Mouse (Mus musculus) ovary, postnatal 10 days (tissue): ENCODE measurements around the gene Eme1.
A peak's percentile ranks its signal among the peaks of the same experiment; 100 is the strongest.
"Not testable (repeated sequence)": the region's sequence is repeated elsewhere in the genome, so short reads cannot be mapped to it uniquely, and the experiment has no call there.

Experiments used
- DNase-seq: peaks from one replicate; pipeline ENCODE4 v3.0.0; 2022; ENCODE audit warnings: low spot score

The Eme1 gene

GRCm38 (mm10) chr11:94653663-94654436 lies at the start of gene Eme1, which contains the start of gene Mrpl27:
Gene Eme1 (minus strand): TSS chr11:94653964.
Gene Mrpl27 (plus strand): TSS chr11:94653767.
- DNase-seq: peak; percentile 69

- no peak for DNase-seq
Observed at GRCm38 (mm10) chr11:94702216-94702610, 48.4 kb upstream of the Eme1 start.

- no peak for DNase-seq
Observed at GRCm38 (mm10) chr11:94701401-94702215, 47.8 kb upstream of the Eme1 start.

GRCm38 (mm10) chr11:94699399-94699798 lies 45.6 kb upstream of the Eme1 start:
- DNase-seq: no peak

GRCm38 (mm10) chr11:94697703-94698464 lies 44.1 kb upstream of the Eme1 start:
- DNase-seq: no peak

- no peak for DNase-seq
Observed at GRCm38 (mm10) chr11:94697140-94697539, 43.4 kb upstream of the Eme1 start.

- no peak for DNase-seq
Observed at GRCm38 (mm10) chr11:94695508-94695907, 41.7 kb upstream of the Eme1 start.

GRCm38 (mm10) chr11:94692502-94692901 lies 38.7 kb upstream of the Eme1 start:
- DNase-seq: not testable (repeated sequence)

GRCm38 (mm10) chr11:94687178-94687577 lies 33.4 kb upstream of the Eme1 start:
- DNase-seq: no peak

- no peak for DNase-seq
Observed at GRCm38 (mm10) chr11:94682427-94682826, 28.7 kb upstream of the Eme1 start.

- no peak for DNase-seq
Observed at GRCm38 (mm10) chr11:94681640-94682039, 27.9 kb upstream of the Eme1 start.

GRCm38 (mm10) chr11:94680639-94681038 lies 26.9 kb upstream of the Eme1 start:
- no peak for DNase-seq

- no peak for DNase-seq
Observed at GRCm38 (mm10) chr11:94677607-94678145, 23.9 kb upstream of the Eme1 start.

GRCm38 (mm10) chr11:94676754-94677606 lies 23.2 kb upstream of the Eme1 start, which contains the start of gene Xylt2:
Gene Xylt2 (minus strand): TSS chr11:94677515.
- DNase-seq: peak; percentile 69

- DNase-seq: no peak
Observed at GRCm38 (mm10) chr11:94676308-94676707, 22.5 kb upstream of the Eme1 start.

GRCm38 (mm10) chr11:94675446-94675845 lies 21.7 kb upstream of the Eme1 start:
- DNase-seq: no peak

- no peak for DNase-seq
Observed at GRCm38 (mm10) chr11:94674984-94675383, 21.2 kb upstream of the Eme1 start.

- no peak for DNase-seq
Observed at GRCm38 (mm10) chr11:94665281-94665680, 11.5 kb upstream of the Eme1 start.

GRCm38 (mm10) chr11:94661344-94661743 lies 7.6 kb upstream of the Eme1 start:
- no peak for DNase-seq

- DNase-seq: no peak
Observed at GRCm38 (mm10) chr11:94652973-94653372, 791 bp downstream of the Eme1 start.

GRCm38 (mm10) chr11:94651241-94651640 lies 2.5 kb downstream of the Eme1 start:
- DNase-seq: not testable (repeated sequence)
